Mouse (Mus musculus) forebrain, embryonic 16.5 days (tissue): ENCODE measurements at regions not wholly inside any gene's neighbourhood (a gene's known extent, or its start where the extent isn't known, plus 50 kb on each side); places are given as distances from the start of the nearest gene placed in this dataset.

Experiments
- ATAC-seq: fragments of 200-750 bp; cut with Nextera tagmentation; 2 replicates; pipeline ENCODE4 v1.8.0; 2017; ENCODE audit warnings: mild to moderate bottlenecking, moderate library complexity
- H3K27ac ChIP-seq: fragments of 300-500 bp; sonication (generic); 2 replicates; pipeline ENCODE4 v1.5.1; 2014; ENCODE audit warnings: low read length, control low read depth
- H3K27me3 ChIP-seq: fragments of 300-500 bp; sonication (generic); replicated peaks from 2 replicates; pipeline ENCODE4 v1.6.1; 2014; ENCODE audit warnings: low read length; ENCODE audit not compliant: control insufficient read depth, insufficient read depth
- H3K36me3 ChIP-seq: fragments of 300-500 bp; sonication (generic); 2 replicates; pipeline ENCODE4 v1.6.1; 2014; ENCODE audit not compliant: control insufficient read depth, insufficient read depth
- H3K4me1 ChIP-seq: fragments of 300-500 bp; sonication (generic); replicated peaks from 2 replicates; pipeline ENCODE4 v1.6.1; 2014; ENCODE audit warnings: low read length; ENCODE audit not compliant: control insufficient read depth, insufficient read depth
- H3K4me2 ChIP-seq: fragments of 300-500 bp; sonication (generic); 2 replicates; pipeline ENCODE4 v1.6.1; 2014; ENCODE audit warnings: mild to moderate bottlenecking, low read length, control low read depth
- H3K4me3 ChIP-seq: fragments of 300-500 bp; sonication (generic); replicated peaks from 2 replicates; pipeline ENCODE4 v1.5.1; 2014; ENCODE audit warnings: mild to moderate bottlenecking, low read length, control low read depth
- H3K9ac ChIP-seq: fragments of 300-500 bp; sonication (generic); replicated peaks from 2 replicates; pipeline ENCODE4 v1.6.1; 2014; ENCODE audit warnings: low read depth, low read length, control low read depth
- H3K9me3 ChIP-seq: fragments of 300-500 bp; sonication (generic); 2 replicates; pipeline ENCODE4 v1.6.1; 2016; ENCODE audit warnings: low read length; ENCODE audit not compliant: control insufficient read depth
- WGBS: fragments of 180-500 bp; shearing (Covaris S2); extraction: QIAGEN DNeasy Blood & Tissue Kit; methylation state at CpG from one replicate; pipeline ENCODE4 v1.1.7; 2014; 5-methylcytosine and 5-hydroxymethylcytosine counted together

DNA sequence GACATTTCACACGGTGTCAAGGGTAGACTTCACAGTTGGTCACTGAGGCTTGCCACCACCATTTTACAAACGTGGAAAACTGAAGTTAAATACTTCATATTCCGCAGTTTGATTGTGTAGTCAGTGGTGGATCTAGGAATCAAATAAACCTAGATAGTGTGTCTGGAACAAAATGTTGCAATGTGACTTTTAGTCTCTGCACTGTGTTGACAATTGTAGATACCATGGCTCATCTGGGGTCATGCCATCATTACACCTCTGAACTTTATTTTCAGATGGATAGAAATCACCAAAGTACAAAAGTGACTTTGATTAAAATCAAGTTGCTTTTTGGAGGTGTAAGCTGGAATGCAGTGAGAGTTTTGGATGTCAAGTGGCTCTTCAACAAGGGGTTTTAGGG lies 158.3 kb downstream of the Ascl1 start:
- H3K4me2 ChIP-seq, result no peak overlapping the region

DNA sequence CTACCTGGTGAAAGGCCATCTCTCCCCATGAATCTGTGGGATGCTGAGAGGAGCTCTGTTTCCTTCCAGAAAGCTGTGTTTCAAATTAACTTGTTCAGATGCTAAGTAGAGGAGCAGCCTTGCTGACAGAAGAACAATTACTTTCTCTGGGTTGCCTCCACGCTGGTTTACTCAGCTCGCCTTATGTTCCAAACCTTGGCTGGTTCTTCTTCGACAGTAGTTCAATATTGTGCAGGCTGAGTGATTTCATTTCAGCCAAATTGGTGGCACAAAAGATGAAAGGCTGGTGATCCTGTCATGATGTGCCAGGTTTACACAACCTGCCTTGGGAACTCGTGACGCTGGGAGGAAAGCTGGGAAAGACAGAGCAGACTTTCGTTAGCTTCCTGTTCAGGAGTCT lies 160.1 kb downstream of the Ascl1 start:
- peak; percentile 65 for ATAC-seq
- H3K27ac ChIP-seq, result no peak overlapping the region
- H3K4me1 ChIP-seq, result peaks cover 3% of the 10 kb centered on the region
- H3K36me3 ChIP-seq, result no peaks in the 10 kb centered on the region
- H3K4me3 ChIP-seq, result no peak overlapping the region
- WGBS, result 18% methylated on average over 6 of the region's 6 CpGs
- H3K4me2 ChIP-seq, result no peak overlapping the region
- H3K27me3 ChIP-seq, result no peaks in the 10 kb centered on the region
- no peak overlapping the region for H3K9ac ChIP-seq
- no peaks in the 10 kb centered on the region for H3K9me3 ChIP-seq

More for the DNA sequence above, 158.3 kb downstream of the Ascl1 start:
- Histone ChIP-seq H3K9me3 (no peaks in the 10 kb centered on the region), H3K4me3 (no peak overlapping the region), H3K4me1 (peaks cover 3% of the 10 kb centered on the region), H3K36me3 (no peaks in the 10 kb centered on the region), H3K27me3 (no peaks in the 10 kb centered on the region), H3K27ac (no peak overlapping the region), H3K9ac (no peak overlapping the region)
- no peak for ATAC-seq
- WGBS, result 90% methylated on average over 3 of the region's 3 CpGs

DNA sequence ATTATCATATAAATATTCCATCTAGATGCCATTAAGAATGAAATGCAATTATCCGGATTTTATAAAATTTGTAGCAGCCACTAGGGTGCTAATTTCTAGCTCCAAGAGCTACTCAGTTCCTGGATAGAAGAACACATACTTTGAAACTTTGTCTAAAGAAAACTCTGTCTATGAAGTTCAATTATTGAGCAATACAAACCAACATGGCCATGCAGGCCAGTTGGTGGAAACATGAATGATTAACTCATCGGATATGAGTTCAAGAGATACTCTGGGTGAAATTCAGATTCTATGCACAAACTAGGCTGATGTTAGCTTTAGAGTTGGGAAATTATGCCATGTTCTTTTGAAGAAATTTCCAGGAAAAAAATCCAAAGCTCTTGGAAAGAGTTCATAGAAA lies 164.0 kb downstream of the Ascl1 start:
- peaks cover 15% of the 10 kb centered on the region for H3K4me1 ChIP-seq
- no peak overlapping the region for H3K4me2 ChIP-seq
- 97% methylated on average over 2 of the region's 2 CpGs for whole genome bisulfite sequencing
- H3K9ac ChIP-seq, result no peak overlapping the region
- H3K27me3 ChIP-seq, result no peaks in the 10 kb centered on the region
- ATAC-seq, result no peak
- no peaks in the 10 kb centered on the region for H3K9me3 ChIP-seq
- no peak overlapping the region for H3K4me3 ChIP-seq
- H3K36me3 ChIP-seq, result no peaks in the 10 kb centered on the region
- no peak overlapping the region for H3K27ac ChIP-seq

DNA sequence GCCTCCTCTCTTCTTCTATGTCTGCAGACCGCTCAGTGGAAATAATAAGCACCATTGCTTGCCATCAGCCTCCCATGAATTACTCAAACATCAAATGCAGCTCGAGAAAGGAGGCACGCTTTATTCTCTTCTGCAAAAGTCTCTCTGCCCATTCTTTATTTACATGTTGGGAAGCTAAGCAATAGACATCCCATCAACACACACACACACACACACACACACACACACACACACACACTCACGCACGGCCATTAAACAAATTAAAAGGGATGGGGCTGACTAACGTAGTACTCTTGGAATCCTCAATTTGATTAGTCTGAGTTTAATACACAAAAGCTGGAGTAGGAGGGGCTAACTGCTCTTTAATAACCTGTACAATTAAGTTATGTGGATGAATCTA lies 167.7 kb downstream of the Ascl1 start:
- H3K27ac ChIP-seq, result no peak overlapping the region
- no peak overlapping the region; the same call in 1 of the 2 replicates for H3K9ac ChIP-seq
- H3K4me1 ChIP-seq, result peaks cover 11% of the 10 kb centered on the region
- ATAC-seq, result peak; percentile 45
- 6% methylated on average over 6 of the region's 6 CpGs for WGBS
- H3K36me3 ChIP-seq, result no peaks in the 10 kb centered on the region
- no peaks in the 10 kb centered on the region for H3K9me3 ChIP-seq
- H3K4me3 ChIP-seq, result no peak overlapping the region
- no peaks in the 10 kb centered on the region for H3K27me3 ChIP-seq
- H3K4me2 ChIP-seq, result peak overlapping the region; percentile 34

DNA sequence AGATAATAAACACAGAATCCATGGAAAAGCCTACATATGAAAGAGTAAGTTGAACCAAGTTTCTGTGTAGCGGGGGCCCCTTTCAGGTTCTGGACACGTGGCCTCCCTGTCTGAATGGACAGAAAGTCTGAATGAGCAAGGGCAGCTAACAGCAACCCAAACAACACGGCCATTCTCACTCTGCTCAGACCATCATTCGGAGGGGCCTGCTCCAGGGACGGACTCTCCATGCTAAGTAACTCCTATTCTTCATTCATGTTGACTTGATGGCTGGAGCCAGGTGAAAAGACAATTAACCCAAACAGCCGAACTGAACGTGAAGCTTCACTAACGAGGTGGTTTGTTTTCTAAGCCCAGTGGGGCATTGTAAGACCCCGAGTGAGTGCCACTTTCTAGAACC lies 168.3 kb downstream of the Ascl1 start:
- peak; percentile 64 for ATAC-seq
- H3K27ac ChIP-seq, result no peak overlapping the region

DNA sequence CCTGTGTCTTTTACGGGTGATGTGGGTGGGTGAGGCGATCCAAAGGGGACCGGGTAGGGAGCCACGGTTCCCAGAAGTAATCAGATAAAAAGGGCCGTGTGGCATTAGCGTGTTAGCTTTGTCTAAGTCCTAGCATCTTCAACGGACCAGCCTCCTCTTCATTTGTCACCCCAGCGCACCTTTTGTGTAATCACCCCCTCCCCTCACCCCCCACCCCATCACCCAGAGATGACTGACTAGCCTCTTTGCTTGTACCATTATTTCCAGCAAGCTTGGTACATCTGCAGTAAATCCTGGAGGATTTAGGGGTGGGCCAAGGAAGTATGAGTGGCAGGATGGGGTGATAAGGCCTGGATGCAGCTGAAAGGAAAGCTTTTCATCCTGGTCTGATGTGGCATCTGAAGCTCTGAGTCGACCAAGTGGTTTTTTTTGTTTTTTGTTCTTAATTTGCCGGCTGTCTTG lies 183.8 kb downstream of the Ascl1 start:
- Histone ChIP-seq H3K4me1 (peaks cover 9% of the 10 kb centered on the region), H3K4me2 (peak overlapping the region; percentile 20; the same call in 1 of the 2 replicates), H3K27me3 (no peaks in the 10 kb centered on the region), H3K27ac (no peak overlapping the region), H3K9ac (no peak overlapping the region), H3K4me3 (no peak overlapping the region), H3K36me3 (no peaks in the 10 kb centered on the region), H3K9me3 (peaks cover 10% of the 10 kb centered on the region)
- 9% methylated on average over 10 of the region's 10 CpGs for WGBS
- no peak; the same call in 1 of the 2 replicates for ATAC-seq

More for the DNA sequence above, 168.3 kb downstream of the Ascl1 start:
- Histone ChIP-seq H3K9ac (no peak overlapping the region; the same call in 1 of the 2 replicates), H3K4me2 (peak overlapping the region; percentile 34), H3K4me1 (peaks cover 11% of the 10 kb centered on the region), H3K36me3 (no peaks in the 10 kb centered on the region), H3K4me3 (no peak overlapping the region), H3K9me3 (no peaks in the 10 kb centered on the region), H3K27me3 (no peaks in the 10 kb centered on the region)
- 9% methylated on average over 9 of the region's 9 CpGs for WGBS

DNA sequence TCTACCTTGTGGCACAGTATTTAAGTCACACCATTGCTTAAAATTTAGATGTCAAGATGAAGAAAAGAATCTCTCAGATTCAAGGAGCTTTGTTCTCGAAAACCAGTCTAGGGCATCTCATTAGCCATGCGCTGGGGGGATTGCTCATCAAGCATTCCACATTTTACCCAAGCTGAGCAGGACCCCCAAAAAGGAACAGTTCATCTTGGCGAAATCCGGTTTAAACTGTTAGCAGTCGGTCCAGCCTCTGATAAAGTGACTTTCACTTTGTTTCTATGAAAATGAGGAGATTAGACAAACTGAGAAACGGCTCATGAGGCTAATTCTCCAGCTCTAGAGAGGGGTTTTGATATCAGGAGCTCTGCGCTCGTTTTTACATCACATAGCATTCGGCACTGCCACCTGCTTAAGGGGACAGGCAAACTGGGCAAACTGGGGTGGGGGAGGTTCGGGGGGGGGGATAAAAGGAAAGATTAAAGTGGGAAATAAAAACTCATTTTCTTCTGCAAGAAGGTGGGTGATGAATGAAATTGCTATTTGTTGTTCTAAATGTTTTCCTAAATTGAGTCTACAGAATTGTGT lies 184.6 kb downstream of the Ascl1 start:
- no peaks in the 10 kb centered on the region for H3K27me3 ChIP-seq
- WGBS, result 22% methylated on average over 10 of the region's 10 CpGs
- H3K4me1 ChIP-seq, result peaks cover 9% of the 10 kb centered on the region
- H3K27ac ChIP-seq, result no peak overlapping the region
- no peak overlapping the region for H3K9ac ChIP-seq
- H3K36me3 ChIP-seq, result no peaks in the 10 kb centered on the region
- no peak overlapping the region; the same call in 1 of the 2 replicates for H3K4me2 ChIP-seq
- no peak overlapping the region for H3K4me3 ChIP-seq
- ATAC-seq, result no peak
- H3K9me3 ChIP-seq, result peaks cover 10% of the 10 kb centered on the region

DNA sequence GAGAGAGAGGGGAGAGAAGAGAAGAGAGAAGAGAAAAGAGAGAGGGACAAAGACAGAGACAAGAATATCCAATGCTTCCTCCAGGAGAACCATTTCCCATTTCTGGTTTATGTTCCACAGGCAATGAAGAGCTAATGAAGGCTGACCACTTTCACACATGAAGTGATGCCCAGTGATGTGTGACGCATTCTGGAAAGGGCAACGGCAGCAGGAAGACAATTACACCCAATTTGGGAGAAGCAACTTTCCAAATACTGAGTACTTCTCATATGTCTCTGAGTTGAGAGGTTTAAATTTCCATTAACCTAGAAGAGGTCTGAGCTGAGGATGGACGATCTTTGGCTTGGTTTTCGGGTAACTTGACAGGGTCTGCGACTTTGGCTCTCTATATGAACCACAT lies 196.3 kb downstream of the Ascl1 start:
- no peak overlapping the region for H3K4me2 ChIP-seq
- no peaks in the 10 kb centered on the region for H3K36me3 ChIP-seq
- 65% methylated on average over 5 of the region's 5 CpGs for WGBS
- no peak overlapping the region for H3K4me3 ChIP-seq
- H3K27me3 ChIP-seq, result no peaks in the 10 kb centered on the region
- ATAC-seq, result no peak
- no peaks in the 10 kb centered on the region for H3K9me3 ChIP-seq
- no peak overlapping the region for H3K27ac ChIP-seq
- 0 out of 2 replicates have a peak, but pooled peaks cover 2% of the 10 kb centered on the region for H3K4me1 ChIP-seq
- H3K9ac ChIP-seq, result no peak overlapping the region

DNA sequence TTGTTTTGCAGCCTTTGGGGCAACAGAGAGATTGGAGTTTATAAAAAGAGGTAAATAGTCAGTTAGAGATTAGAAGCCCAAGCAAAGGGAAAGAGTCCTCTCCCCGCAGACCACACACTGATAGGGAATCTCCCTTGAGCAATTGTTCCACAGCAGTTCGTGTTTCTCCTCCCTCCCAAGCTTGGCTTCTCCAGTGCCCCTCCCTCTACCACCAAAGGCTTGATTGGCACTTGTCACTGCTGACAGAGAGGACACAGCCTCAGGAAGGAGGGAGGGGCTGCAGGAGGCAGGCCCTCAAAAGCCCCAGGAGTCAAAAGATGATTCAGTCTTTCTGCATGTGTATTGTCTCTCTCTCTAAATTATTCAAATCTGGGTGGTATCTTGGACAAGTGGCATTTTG lies 200.1 kb downstream of the Ascl1 start:
- Histone ChIP-seq H3K9ac (no peak overlapping the region), H3K4me3 (no peak overlapping the region), H3K27me3 (no peaks in the 10 kb centered on the region), H3K36me3 (no peaks in the 10 kb centered on the region), H3K4me2 (no peak overlapping the region), H3K27ac (no peak overlapping the region), H3K4me1 (0 out of 2 replicates have a peak, but pooled peaks cover 2% of the 10 kb centered on the region), H3K9me3 (no peaks in the 10 kb centered on the region)
- WGBS, result 15% methylated on average over 2 of the region's 2 CpGs
- no peak for ATAC-seq

DNA sequence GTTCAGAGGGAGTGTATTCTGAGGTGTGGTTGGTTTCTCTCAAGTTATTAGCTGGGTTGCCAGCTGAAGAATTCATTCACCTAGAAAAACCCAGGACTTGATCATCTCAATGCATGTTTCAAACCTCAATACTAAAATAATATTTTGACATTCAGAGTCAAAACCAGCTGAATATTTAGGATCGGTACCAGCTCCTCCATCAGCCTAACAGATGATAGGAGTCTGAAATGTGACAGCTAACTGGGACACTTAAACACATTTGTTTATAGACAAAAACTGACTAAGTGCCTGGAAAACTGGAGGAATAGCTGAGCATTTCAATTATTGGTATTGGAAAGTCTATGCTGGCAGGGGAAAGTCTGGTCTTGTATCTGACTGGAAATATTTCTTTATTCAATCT lies 206.6 kb downstream of the Ascl1 start:
- no peak overlapping the region for H3K27ac ChIP-seq
- WGBS, result 68% methylated on average over 1 of the region's 1 CpGs
- no peaks in the 10 kb centered on the region for H3K9me3 ChIP-seq
- no peak overlapping the region for H3K9ac ChIP-seq
- no peaks in the 10 kb centered on the region for H3K27me3 ChIP-seq
- ATAC-seq, result peak; percentile 43; the same call in 1 of the 2 replicates
- no peak overlapping the region for H3K4me3 ChIP-seq
- H3K4me2 ChIP-seq, result no peak overlapping the region
- no peaks in the 10 kb centered on the region for H3K36me3 ChIP-seq
- H3K4me1 ChIP-seq, result peaks cover 4% of the 10 kb centered on the region
